Mouse (Mus musculus) thymus, adult 2 months (tissue): ENCODE measurements around the gene Xpnpep3. TPM values are rescaled to one million over a fixed set of nuclear protein-coding genes. Genes with fewer than 3 reads are reported as not detected.
"Not testable (repeated sequence)": the region's sequence is repeated elsewhere in the genome, so short reads cannot be mapped to it uniquely, and the experiment has no call there.

Experiments used
- DNase-seq: peaks from one replicate; pipeline ENCODE4 v3.0.0; 2021
- H3K27ac ChIP-seq: fragments of 200-500 bp; 2 replicates; pipeline ENCODE4 v1.5.1; 2012; ENCODE audit warnings: low read length, control low read depth; ENCODE audit not compliant: control insufficient read depth, insufficient read depth
- H3K27me3 ChIP-seq: fragments of 200-500 bp; 2 replicates; pipeline ENCODE4 v1.6.1; 2012; ENCODE audit warnings: mild to moderate bottlenecking, low read length, moderate library complexity, mixed read lengths; ENCODE audit not compliant: control insufficient read depth, insufficient read depth
- H3K36me3 ChIP-seq: fragments of 200-500 bp; 2 replicates; pipeline ENCODE4 v1.6.1; 2012; ENCODE audit warnings: mild to moderate bottlenecking, low read length, moderate library complexity; ENCODE audit not compliant: control insufficient read depth, insufficient read depth
- H3K4me1 ChIP-seq: fragments of 200-500 bp; replicated peaks from 2 replicates; pipeline ENCODE4 v1.6.1; 2012; ENCODE audit warnings: low read length; ENCODE audit not compliant: control insufficient read depth, insufficient read depth
- H3K4me3 ChIP-seq: fragments of 200-500 bp; 2 replicates; pipeline ENCODE4 v1.5.1; 2012; ENCODE audit warnings: mild to moderate bottlenecking, low read length, control low read depth, moderate library complexity; ENCODE audit not compliant: control insufficient read depth, insufficient read depth
- CTCF ChIP-seq: fragments of 200-500 bp; IDR thresholded peaks from 2 replicates; pipeline ENCODE4 v1.5.1; 2012; ENCODE audit warnings: mild to moderate bottlenecking, control low read depth, low read length, moderate library complexity, borderline replicate concordance; ENCODE audit not compliant: control insufficient read depth, poor library complexity, insufficient read depth; ENCODE audit errors: extremely low read depth
- POLR2A ChIP-seq: fragments of 200-500 bp; IDR thresholded peaks from 2 replicates; pipeline ENCODE4 v1.6.1; 2012; ENCODE audit warnings: mild to moderate bottlenecking, low read length, control low read depth, moderate library complexity; ENCODE audit not compliant: control insufficient read depth, poor library complexity, insufficient read depth; ENCODE audit errors: extremely low read depth
- WGBS: fragments of 180-500 bp; shearing (Covaris S2); methylation state at CpG from one replicate; pipeline ENCODE4 v1.1.7; 2018; 5-methylcytosine and 5-hydroxymethylcytosine counted together
- polyA plus RNA-seq: library from polyadenylated mRNA; depleted of rRNA; stranded (reverse); fragments of >200 nt; gene quantifications from 2 replicates; pipeline ENCODE4 v1.2.3, GENCODE M21; 2012

The Xpnpep3 gene
- polyA plus RNA-seq, 1 experiment = 15.9 TPM

- DNase-seq = no peak
- Histone ChIP-seq H3K36me3 (peaks cover 18% of the 10 kb centered on the region), H3K27me3 (no peaks in the 10 kb centered on the region), H3K27ac (no peak overlapping the region), H3K4me3 (no peak overlapping the region), H3K4me1 (0 out of 2 replicates have a peak, but pooled peaks cover 5% of the 10 kb centered on the region)
- TF ChIP-seq POLR2A (no peak), CTCF (no peak)
- 92% methylated on average over 8 of the region's 8 CpGs for WGBS
Observed at GRCm38 (mm10) chr15:81394211-81394915, 5.6 kb upstream of the Xpnpep3 start.

GRCm38 (mm10) chr15:81398189-81398588 lies 1.7 kb upstream of the Xpnpep3 start:
- no peaks in the 10 kb centered on the region for H3K36me3 ChIP-seq
- H3K27me3 ChIP-seq = no peaks in the 10 kb centered on the region
- no peaks in the 10 kb centered on the region for H3K4me1 ChIP-seq
- no peak for DNase-seq
- no peak overlapping the region for H3K4me3 ChIP-seq
- TF ChIP-seq CTCF (no peak), POLR2A (no peak)
- no peak overlapping the region for H3K27ac ChIP-seq

GRCm38 (mm10) chr15:81399297-81399637 lies 671 bp upstream of the Xpnpep3 start:
- no peaks in the 10 kb centered on the region for H3K27me3 ChIP-seq
- no peak for DNase-seq
- TF ChIP-seq POLR2A = no peak
- no peak for TF ChIP-seq CTCF
- H3K4me3 ChIP-seq = peak overlapping the region; percentile 93
- WGBS = 0% methylated on average over 21 of the region's 21 CpGs
- H3K27ac ChIP-seq = peak overlapping the region; percentile 73
- no peaks in the 10 kb centered on the region for H3K4me1 ChIP-seq
- H3K36me3 ChIP-seq = no peaks in the 10 kb centered on the region

- 94% methylated on average over 3 of the region's 3 CpGs for WGBS
- TF ChIP-seq CTCF (no peak), POLR2A (no peak)
Observed at GRCm38 (mm10) chr15:81405008-81405407, 5.1 kb downstream of the Xpnpep3 start.

GRCm38 (mm10) chr15:81408199-81408598 lies 8.3 kb downstream of the Xpnpep3 start, which contains the start of gene Dnajb7:
TSS of gene Dnajb7 (minus strand) at chr15:81408299.
- 97% methylated on average over 1 of the region's 1 CpGs for WGBS
- H3K36me3 ChIP-seq = no peaks in the 10 kb centered on the region
- TF ChIP-seq POLR2A (no peak), CTCF (no peak)

More at GRCm38 (mm10) chr15:81405008-81405407, 5.1 kb downstream of the Xpnpep3 start:
- H3K4me1 ChIP-seq = no peaks in the 10 kb centered on the region
- DNase-seq = no peak
- no peaks in the 10 kb centered on the region for H3K27me3 ChIP-seq
- no peaks in the 10 kb centered on the region for H3K36me3 ChIP-seq
- H3K4me3 ChIP-seq = no peak overlapping the region
- H3K27ac ChIP-seq = no peak overlapping the region

GRCm38 (mm10) chr15:81416763-81417310 lies 16.9 kb downstream of the Xpnpep3 start:
- not testable (repeated sequence) for H3K36me3 ChIP-seq, H3K27ac ChIP-seq, H3K27me3 ChIP-seq, H3K4me1 ChIP-seq
- WGBS = 3% methylated on average over 22 of the region's 22 CpGs
- H3K4me3 ChIP-seq = peak overlapping the region; percentile 44
- DNase-seq = peak; percentile 44

More at GRCm38 (mm10) chr15:81408199-81408598, 8.3 kb downstream of the Xpnpep3 start, which contains the start of gene Dnajb7:
- Histone ChIP-seq H3K27ac (no peak within 1 kb of the TSS), H3K27me3 (no peaks in the 10 kb centered on the region), H3K4me1 (no peaks in the 10 kb centered on the region), H3K4me3 (no peak within 1 kb of the TSS)
- DNase-seq = no peak

- Histone ChIP-seq H3K36me3 (no peaks in the 10 kb centered on the region), H3K27ac (no peak overlapping the region), H3K4me1 (peaks cover 2% of the 10 kb centered on the region; the same call in 1 of the 2 replicates), H3K4me3 (no peak overlapping the region), H3K27me3 (no peaks in the 10 kb centered on the region)
- TF ChIP-seq CTCF (no peak), POLR2A (no peak)
- no peak for DNase-seq
- 98% methylated on average over 4 of the region's 4 CpGs for WGBS
Observed at GRCm38 (mm10) chr15:81418065-81418464, 18.1 kb downstream of the Xpnpep3 start.
